Mouse (Mus musculus): ENCODE results near the gene Pip5k1b. TPM values are rescaled to one million over a fixed set of nuclear protein-coding genes. Genes with fewer than 3 reads are reported as not detected.
A peak's percentile ranks its signal among the peaks of the same experiment; 100 is the strongest.

The Pip5k1b gene
- total RNA-seq, 2 experiments from 2014 or later, result 20.3 to 21.3 TPM

- no peak for DNase-seq
These were observed 80.4 kb downstream of the Pip5k1b start for GRCm38 (mm10) chr19:24475281-24475680.

DNA sequence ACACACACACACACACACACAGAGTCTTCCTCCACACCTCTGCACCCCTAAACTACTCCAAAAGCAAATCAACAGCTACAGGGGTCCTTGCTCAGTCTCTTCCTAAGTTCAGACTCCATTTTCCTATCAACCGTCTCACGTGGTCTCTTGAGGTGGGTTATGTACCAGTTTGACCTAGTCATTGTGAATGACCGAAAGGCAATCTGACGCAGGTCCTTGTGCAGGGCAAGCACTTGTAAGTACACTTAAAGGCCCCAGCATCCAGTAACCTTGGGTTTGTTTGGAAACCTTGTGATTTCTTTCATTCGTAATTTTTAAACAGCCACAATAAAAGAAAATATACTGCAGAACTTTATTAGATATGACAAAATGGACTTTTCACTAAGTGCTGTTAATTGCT, 83.2 kb downstream of the Pip5k1b start:
- DNase-seq, result no peak

DNA sequence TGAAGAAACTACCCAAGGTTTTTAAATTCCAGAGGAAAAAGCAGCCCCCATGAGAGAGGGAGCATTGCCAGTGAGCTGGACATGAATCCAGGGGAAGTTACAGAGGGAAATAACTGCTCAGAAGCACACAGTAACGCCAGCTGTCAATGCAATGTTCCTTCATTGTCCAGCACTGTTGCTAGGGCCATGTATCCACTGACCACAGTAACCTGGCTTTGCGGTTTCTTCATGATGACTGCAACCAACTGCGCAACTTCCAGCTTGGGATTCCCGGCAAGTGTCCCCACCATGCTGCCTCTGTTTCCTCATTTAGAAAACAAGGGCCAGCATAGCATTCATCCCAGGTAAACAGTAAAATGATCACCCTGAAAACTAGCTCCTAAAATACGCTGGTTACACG, 84.1 kb downstream of the Pip5k1b start:
- DNase-seq, result no peak

DNA sequence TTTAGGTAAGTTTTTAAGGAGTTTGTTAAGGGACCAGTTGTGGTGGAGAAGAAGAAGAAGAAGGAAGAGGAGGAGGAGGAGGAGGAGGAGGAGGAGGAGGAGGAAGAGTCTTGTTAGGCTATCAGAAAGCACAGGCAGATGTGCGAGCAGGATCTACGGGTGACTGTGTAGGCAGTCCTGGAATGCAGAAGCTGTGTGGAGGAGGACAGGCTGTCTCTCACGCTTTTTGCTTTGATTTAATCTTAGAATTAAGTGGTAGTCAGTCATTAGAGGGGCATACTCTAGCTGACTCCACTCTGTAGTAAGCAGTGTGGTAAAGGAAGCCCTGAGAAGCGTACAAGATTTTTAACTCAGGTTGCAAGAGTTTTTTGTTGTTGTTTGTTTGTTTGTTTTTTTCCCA, 86.5 kb downstream of the Pip5k1b start:
- no peak for DNase-seq

DNA sequence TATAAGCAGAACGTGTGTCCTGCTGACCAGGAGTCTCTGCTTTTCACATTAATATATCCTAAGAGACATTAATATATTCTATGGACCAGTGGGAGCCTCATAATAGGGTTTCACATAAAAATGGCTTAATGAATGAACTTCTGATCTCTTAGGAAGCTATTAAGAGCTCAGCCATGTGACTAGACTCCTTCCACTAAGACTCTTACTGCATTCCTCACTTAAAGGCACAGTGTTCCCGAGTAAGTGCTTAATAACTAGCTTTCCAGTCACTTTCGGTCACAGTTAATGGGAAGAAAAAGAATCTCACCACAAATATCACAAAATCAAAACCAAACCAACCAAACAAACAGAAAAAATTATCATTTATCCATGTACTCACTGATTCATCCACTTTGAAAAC, 87.1 kb downstream of the Pip5k1b start:
- no peak for DNase-seq

DNA sequence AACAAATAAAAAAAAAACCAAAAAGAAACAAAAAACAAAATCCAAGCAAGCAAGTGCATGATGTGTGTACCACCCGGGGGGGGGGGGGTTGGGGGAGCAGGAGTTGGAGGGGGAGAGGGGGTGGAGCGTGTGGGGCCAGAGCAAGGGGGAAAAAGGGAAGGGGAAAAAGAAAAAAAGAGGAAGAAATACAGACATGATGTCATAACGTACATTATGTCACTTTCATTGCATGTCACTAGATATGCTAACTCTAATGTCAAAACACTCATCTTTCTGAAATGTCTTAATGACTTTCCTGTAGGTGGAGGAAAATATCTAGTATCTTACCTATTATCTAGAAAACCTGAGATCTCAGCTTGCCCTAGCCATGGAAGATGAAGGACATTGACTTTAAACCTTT, 92.7 kb downstream of the Pip5k1b start:
- DNase-seq, result no peak

GRCm38 (mm10) chr19:24456591-24457231, 99.0 kb downstream of the Pip5k1b start:
- DNase-seq, result peak; percentile 49 to 52

DNA sequence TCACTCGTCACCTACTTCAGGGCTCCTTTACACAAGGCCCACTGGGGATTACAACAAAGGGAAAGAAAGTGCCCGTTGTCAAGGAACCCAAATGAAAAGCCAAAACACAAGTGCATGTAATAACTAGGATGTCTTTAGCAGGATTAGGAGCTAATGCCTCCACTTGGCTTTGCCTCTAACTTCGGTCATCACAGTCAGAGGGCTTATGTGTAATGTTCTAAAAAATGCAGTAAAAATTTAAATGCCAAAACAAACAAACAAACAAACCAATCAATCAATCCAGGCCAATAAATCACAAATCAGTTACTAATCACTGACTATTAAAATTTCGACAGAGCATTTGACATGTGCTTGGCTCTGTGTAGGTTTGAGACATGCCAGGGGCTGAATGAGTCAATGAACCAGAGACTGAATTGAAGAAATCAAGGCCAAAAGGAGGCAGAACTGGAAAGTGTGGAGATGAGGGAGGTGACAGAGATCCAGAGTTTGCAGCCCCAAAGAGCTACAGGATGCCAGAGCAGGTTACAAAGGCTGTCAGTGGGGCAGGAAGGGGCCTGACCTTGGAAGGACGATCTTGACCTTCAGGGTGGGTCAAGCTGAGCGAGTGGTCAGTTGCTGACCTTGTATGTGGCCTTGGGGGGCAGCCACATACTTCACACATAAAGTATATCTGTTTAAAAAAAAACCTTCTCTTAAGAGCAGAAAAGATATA, 100.3 kb downstream of the Pip5k1b start:
- DNase-seq, result no peak

DNA sequence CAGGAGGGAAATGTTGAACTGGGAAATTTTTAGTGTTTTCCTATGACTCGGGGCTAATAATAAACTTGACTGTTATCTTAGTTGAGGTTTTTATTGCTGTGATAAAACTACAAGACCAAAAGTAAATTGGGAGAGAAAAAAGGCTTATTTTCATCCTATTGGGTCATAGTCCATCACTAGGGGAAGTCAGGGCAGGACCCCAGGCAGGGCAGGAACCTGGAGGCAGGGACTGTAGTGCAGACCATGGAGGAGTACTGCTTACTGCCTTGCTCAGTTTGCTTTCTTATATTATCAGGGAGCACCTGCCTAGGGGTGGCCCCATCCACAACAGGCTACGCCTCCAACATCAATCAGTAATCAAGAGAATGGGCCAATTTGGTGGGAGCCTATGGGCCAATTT, 101.2 kb downstream of the Pip5k1b start:
- no peak for DNase-seq

DNA sequence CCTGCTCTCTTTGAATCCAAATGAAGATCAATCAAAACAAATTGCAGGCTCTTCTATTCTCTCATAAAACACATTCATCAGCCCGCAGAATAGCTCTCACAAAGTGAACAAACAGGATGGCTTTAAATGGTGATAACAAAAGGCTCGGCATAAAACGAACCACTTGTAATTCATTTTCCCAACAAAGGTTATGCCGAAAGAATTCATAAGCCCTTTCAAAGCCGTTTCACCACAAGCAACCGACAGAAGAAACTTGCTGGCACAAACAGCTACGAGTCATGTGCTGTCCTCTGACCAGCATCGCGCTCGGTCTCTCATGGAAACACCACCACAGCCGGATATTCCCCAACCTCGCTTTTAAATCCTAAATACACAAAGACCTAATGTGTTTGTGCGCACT, 102.3 kb downstream of the Pip5k1b start:
- DNase-seq, result peak; percentile 20 to 45

DNA sequence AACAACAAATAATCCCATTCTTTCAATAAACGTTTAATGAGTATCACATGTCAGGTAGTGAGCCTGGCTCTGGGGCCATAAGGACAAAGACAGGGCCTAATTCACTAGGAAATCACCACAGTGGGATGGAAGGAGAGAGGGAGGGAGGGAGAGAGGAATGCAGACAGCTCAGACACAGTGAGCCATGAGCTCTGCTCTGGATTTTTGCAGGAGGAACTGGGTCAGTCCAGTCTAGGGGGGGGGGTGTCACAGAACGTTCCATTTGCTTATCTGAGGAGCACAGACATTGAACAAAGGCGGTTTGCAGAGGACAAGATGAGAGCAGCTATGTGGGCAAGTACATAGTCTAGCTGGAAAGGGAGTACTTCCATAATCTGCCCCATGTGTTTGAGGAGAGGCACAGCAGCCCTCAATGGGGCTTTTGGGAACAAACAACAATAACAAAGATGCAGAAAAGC, 103.2 kb downstream of the Pip5k1b start:
- peak in 1 of 2 experiments; percentile 31 for DNase-seq

- DNase-seq, result no peak
These were observed 104.0 kb downstream of the Pip5k1b start for GRCm38 (mm10) chr19:24451626-24452025.

- no peak for DNase-seq
These were observed 104.9 kb downstream of the Pip5k1b start for GRCm38 (mm10) chr19:24450740-24451139.

DNA sequence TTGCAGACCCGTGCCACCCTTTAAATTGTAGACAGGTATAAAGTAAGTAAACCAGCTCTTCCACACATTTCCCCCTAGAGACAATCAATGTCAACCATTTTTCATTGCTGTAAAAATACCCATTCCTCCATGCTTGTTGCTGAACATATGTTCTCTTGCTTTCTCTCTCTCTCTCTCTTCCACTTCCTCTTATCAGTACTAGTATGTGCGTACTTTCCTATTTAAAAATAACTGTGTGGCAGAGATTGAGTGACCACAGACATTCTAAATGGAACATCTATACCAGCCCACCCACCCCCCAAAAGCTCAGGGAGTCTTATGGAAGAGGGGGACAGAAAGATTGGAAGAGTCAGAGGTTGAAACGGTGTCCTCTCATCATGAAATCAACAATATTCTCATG, 111.3 kb downstream of the Pip5k1b start:
- DNase-seq, result no peak

- DNase-seq, result no peak
These were observed 116.0 kb downstream of the Pip5k1b start for GRCm38 (mm10) chr19:24439715-24440114.

- DNase-seq, result no peak
These were observed 121.4 kb downstream of the Pip5k1b start for GRCm38 (mm10) chr19:24434291-24434690.

DNA sequence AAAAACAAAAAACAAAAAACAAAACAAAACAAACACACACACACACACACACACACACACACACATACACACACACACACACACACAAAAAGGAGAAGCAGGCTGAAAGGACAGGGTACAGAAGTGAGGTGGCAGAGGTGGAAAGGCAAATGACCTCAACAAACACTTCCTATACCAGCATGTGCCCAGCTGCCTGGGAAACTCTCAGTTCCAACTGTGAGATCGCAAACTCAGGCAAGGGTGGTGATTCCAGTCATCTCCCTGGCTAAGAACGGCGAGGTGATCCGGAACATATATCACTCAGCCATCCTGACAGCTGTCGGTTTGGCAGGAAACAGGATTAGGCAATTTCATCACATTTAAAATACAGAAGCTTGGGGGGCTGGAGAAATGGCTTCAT, 123.2 kb downstream of the Pip5k1b start:
- DNase-seq, result no peak

GRCm38 (mm10) chr19:24431381-24431780, 124.3 kb downstream of the Pip5k1b start:
- DNase-seq, result no peak

DNA sequence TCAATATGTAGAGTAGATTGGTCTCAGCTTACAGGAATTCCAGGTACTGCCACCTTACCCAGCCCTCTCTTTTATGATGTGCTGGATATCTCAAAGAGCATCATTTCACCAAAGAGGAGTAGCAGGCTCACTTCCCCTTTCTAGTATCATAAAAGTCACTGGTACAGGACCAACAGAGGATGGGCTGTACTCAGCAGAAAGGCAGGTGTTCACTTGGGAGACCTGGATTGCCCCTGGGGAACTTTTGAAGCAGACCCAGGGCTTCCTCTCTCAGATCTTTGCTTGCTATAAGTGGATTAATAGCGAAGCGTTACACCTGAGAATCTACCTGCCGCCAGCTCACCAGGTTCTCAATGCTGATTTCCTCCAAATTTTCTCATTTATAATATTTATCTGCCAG, 127.7 kb downstream of the Pip5k1b start:
- DNase-seq, result no peak

DNA sequence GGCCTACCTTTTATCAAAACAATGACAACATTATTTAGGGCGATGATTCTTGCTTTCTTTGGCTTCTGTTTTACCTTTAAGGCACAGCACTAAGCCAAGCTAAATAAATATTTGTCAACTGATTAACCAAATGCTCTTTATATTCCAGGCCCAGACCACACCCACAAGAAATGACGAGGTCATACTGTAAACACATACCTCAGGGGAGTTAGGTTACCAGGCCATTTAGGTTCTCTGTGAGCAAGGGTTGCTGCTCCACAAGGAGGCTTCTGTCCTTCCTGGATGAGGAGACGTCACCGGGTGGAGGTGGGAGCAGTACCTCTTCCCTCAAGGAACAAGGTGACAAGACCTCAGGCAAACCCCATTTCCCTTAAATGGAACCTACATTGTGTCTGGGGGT, 128.4 kb downstream of the Pip5k1b start:
- DNase-seq, result no peak

DNA sequence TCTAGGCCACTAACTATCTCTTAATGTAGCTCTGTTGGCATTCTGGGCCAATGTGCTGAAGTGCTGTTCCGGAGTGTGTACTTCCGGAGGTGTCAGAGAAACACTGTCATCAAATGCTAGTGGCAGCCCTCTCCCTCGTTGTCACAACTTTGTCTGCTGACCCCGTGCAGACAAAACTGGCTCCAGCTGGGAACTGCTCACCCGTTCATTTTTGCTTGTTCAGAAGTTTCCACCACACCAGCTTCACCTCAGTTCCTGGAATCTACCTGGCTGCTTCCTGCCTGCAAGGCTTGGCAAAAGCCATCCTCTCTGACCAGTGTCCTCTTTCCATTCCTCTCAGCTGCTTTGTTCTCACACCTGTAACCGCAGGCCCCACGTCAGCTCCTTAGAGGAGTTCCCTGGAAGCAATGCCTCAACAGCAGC, 128.9 kb downstream of the Pip5k1b start:
- peak; percentile 52 to 60 for DNase-seq

DNA sequence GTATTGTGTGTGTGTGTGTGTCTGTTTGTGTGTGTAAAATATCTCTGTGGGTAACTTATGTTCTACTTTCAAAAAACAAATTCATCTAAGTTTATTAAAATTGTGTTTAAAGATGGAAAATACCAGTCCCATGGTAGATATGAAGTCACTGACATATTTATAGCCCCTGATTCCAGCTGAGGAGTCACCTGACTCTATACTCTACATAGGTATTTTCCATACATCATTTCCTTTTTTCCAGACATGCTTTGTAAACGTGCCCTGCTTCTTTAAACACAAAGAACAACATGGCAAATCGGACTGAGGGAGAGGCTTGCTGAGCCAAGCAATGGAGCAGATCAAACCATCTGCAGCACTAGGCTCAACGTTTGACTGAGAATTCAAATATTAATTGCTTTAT, 137.6 kb downstream of the Pip5k1b start:
- no peak for DNase-seq

DNA sequence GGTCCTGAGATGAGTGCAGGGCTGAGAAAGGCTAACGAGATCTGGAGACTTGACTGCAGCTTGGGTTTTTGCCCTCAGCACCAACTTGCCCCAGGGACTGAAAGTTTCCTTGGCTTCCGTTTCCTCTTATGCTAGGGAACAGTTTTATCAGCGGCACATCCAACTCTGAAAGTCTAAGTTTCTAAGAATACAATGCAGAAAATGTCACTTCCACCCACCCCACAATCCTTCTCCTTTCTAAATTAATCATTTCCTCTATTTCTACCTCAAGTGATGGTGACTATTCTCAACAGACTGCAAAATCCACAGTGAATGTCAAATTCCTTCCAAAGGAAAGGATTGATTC, 138.0 kb downstream of the Pip5k1b start:
- peak in 1 of 2 experiments; percentile 28 for DNase-seq
